Mouse (Mus musculus) C2C12 (cell line): ENCODE results near the gene Rnf166. TPM values are rescaled to one million over a fixed set of nuclear protein-coding genes. Genes with fewer than 3 reads are reported as not detected.

ENCODE experiments used
- H3K27me3 ChIP-seq: one replicate; pipeline ENCODE4 v1.6.1; 2011; ENCODE audit not compliant: control insufficient read depth, insufficient read depth, insufficient read length
- H3K36me3 ChIP-seq: one replicate; pipeline ENCODE4 v1.6.1; 2011; ENCODE audit not compliant: control insufficient read depth, insufficient read depth
- H3K4me3 ChIP-seq: one replicate; pipeline ENCODE4 v1.5.1; 2011; ENCODE audit warnings: mild to moderate bottlenecking, control low read depth; ENCODE audit not compliant: poor library complexity, insufficient read depth, severe bottlenecking
- H3K79me2 ChIP-seq: one replicate; pipeline ENCODE4 v1.6.1; 2011; ENCODE audit not compliant: control insufficient read depth, insufficient read depth
- H3K79me3 ChIP-seq: one replicate; pipeline ENCODE4 v1.6.1; 2011; ENCODE audit warnings: low read depth, control low read depth
- H3ac ChIP-seq: one replicate; pipeline ENCODE3; 2011; ENCODE audit warnings: low read depth; ENCODE audit not compliant: control insufficient read depth, insufficient read length
- CEBPB ChIP-seq: IDR thresholded peaks from one replicate; pipeline ENCODE4 v1.6.1; 2011; ENCODE audit warnings: low read depth, mild to moderate bottlenecking, control low read depth, moderate library complexity
- CTCF ChIP-seq: IDR thresholded peaks from one replicate; pipeline ENCODE4 v1.5.1; 2011; ENCODE audit not compliant: control insufficient read depth, insufficient read depth, insufficient read length
- FOSL1 ChIP-seq: IDR thresholded peaks from one replicate; pipeline ENCODE4 v1.8.0; 2011; ENCODE audit warnings: mild to moderate bottlenecking, low read length; ENCODE audit not compliant: poor library complexity, insufficient read depth, severe bottlenecking
- MAX ChIP-seq: IDR thresholded peaks from one replicate; pipeline ENCODE4 v1.6.1; 2011; ENCODE audit warnings: mild to moderate bottlenecking, control low read depth
- MYOD1 ChIP-seq: IDR thresholded peaks from one replicate; pipeline ENCODE4 v1.6.1; 2011; ENCODE audit warnings: low read depth; ENCODE audit not compliant: control insufficient read depth, insufficient read length
- MYOG ChIP-seq: IDR thresholded peaks from one replicate; pipeline ENCODE4 v1.6.1; 2011; ENCODE audit not compliant: control insufficient read depth, insufficient read length; ENCODE audit errors: extremely low read depth
- USF1 ChIP-seq: IDR thresholded peaks from one replicate; pipeline ENCODE4 v1.6.1; 2011; ENCODE audit warnings: low read depth, mild to moderate bottlenecking, control low read depth, moderate library complexity
- long read RNA-seq, 2 experiments: library from polyadenylated mRNA; unstranded; transcript quantifications; one replicate each; pipeline ENCODE4 v2.0.0; 2019 to 2020
- polyA plus RNA-seq: library from polyadenylated mRNA; unstranded; fragments of >200 nt; fragmentation: generic; extraction: Trizol; gene quantifications from one replicate; pipeline ENCODE4 v1.2.1, GENCODE M21; 2012; ENCODE audit warnings: missing spikeins

Gene Rnf166
- 22.7 TPM for polyA plus RNA-seq
- long read RNA-seq, experiment 1, transcript Rnf166-201 (6 exons, 1,783 nt), result major isoform, 34 of 45 reads
- long read RNA-seq, experiment 1, partial matches to known transcripts, result 1 of 45 reads
- long read RNA-seq, experiment 1, other reads (novel, unspliced or antisense), result 10 of 45 reads
- long read RNA-seq, experiment 2, transcript Rnf166-201 (6 exons, 1,783 nt), result major isoform, 27 of 32 reads
- long read RNA-seq, experiment 2, partial matches to known transcripts, result 4 of 32 reads
- long read RNA-seq, experiment 2, other reads (novel, unspliced or antisense), result 1 of 32 reads

DNA sequence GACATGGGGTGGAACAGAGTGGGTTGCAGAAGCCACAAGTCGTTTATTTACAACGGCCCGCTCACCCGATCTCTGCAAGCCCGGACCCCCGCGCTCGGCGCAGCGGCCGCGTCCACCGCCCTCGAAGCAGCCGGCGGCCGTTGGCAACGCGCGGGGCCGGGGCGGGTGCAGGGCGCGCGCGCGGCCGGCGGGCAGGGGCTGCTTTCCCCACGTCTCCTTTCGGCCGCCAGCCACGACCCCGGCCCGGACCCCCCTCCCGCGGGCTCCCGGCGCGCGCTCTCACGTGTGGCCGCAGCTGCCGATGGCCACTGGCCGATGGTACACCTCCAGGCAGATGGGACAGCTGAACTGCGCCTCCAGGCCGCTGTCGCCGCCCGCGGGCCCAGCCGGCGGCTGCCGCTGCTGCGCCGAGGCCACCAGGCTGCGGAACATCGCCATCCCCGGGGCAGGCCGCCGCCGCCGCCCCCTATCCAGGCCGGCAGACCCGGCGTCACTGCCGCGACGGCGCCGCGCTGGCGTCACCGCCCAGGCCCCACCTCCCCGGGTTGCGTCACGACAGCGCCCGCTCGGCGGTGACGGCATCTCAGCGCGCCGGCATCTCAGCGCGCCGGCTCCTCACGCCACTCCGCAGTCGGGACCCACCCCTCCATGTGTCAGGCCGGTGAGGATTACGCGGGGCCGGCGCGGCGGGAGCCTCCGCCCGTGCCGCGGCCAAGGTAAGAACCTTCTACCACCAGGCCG lies at the start of gene Rnf166, which contains the start of gene Ctu2:
Gene Rnf166 (minus strand): TSS at position 485 of the 741 bp plus-strand sequence.
Gene Ctu2 (plus strand): TSS at position 564 of the 741 bp plus-strand sequence.
- H3K79me3 ChIP-seq, result peaks cover 9% of the 10 kb centered on the region
- no peaks in the 10 kb centered on the region for H3K27me3 ChIP-seq
- peak within 1 kb of the TSS; percentile 100 for H3ac ChIP-seq
- H3K36me3 ChIP-seq, result peaks cover 25% of the 10 kb centered on the region
- H3K4me3 ChIP-seq, result peak within 1 kb of the TSS; percentile 93
- TF ChIP-seq CEBPB (peak; percentile 51), MYOD1 (no peak), MAX (peak; percentile 53), FOSL1 (no peak), USF1 (no peak), MYOG (no peak), CTCF (no peak)
- H3K79me2 ChIP-seq, result peaks cover 42% of the 10 kb centered on the region

- H3ac ChIP-seq, result no peak overlapping the region
- TF ChIP-seq FOSL1 (no peak), MAX (no peak), USF1 (no peak), CTCF (no peak), MYOD1 (no peak), MYOG (no peak), CEBPB (no peak)
- H3K79me3 ChIP-seq, result peaks cover 70% of the 10 kb centered on the region
- no peak overlapping the region for H3K4me3 ChIP-seq
- no peaks in the 10 kb centered on the region for H3K27me3 ChIP-seq
- H3K36me3 ChIP-seq, result peaks cover 3% of the 10 kb centered on the region
- peaks cover 100% of the 10 kb centered on the region for H3K79me2 ChIP-seq
These were observed 49.1 kb upstream of the Rnf166 start for GRCm38 (mm10) chr8:122525004-122525403.

- Histone ChIP-seq H3K79me2 (peaks cover 100% of the 10 kb centered on the region), H3K27me3 (no peaks in the 10 kb centered on the region), H3K36me3 (peaks cover 3% of the 10 kb centered on the region), H3K4me3 (no peak overlapping the region), H3ac (no peak overlapping the region), H3K79me3 (peaks cover 66% of the 10 kb centered on the region)
- no peak for TF ChIP-seq MYOG
- TF ChIP-seq CEBPB, result no peak
- no peak for TF ChIP-seq CTCF
- TF ChIP-seq FOSL1, result no peak
- TF ChIP-seq USF1, result no peak
- no peak for TF ChIP-seq MAX
- TF ChIP-seq MYOD1, result no peak
These were observed 48.6 kb upstream of the Rnf166 start for GRCm38 (mm10) chr8:122524506-122524905.

GRCm38 (mm10) chr8:122523652-122524360 lies 47.9 kb upstream of the Rnf166 start:
- peaks cover 3% of the 10 kb centered on the region for H3K36me3 ChIP-seq
- TF ChIP-seq MYOG (no peak), CEBPB (no peak), MAX (no peak), FOSL1 (no peak), CTCF (no peak), MYOD1 (no peak), USF1 (no peak)
- H3K27me3 ChIP-seq, result no peaks in the 10 kb centered on the region
- no peak overlapping the region for H3ac ChIP-seq
- peaks cover 99% of the 10 kb centered on the region for H3K79me2 ChIP-seq
- peaks cover 61% of the 10 kb centered on the region for H3K79me3 ChIP-seq
- no peak overlapping the region for H3K4me3 ChIP-seq

DNA sequence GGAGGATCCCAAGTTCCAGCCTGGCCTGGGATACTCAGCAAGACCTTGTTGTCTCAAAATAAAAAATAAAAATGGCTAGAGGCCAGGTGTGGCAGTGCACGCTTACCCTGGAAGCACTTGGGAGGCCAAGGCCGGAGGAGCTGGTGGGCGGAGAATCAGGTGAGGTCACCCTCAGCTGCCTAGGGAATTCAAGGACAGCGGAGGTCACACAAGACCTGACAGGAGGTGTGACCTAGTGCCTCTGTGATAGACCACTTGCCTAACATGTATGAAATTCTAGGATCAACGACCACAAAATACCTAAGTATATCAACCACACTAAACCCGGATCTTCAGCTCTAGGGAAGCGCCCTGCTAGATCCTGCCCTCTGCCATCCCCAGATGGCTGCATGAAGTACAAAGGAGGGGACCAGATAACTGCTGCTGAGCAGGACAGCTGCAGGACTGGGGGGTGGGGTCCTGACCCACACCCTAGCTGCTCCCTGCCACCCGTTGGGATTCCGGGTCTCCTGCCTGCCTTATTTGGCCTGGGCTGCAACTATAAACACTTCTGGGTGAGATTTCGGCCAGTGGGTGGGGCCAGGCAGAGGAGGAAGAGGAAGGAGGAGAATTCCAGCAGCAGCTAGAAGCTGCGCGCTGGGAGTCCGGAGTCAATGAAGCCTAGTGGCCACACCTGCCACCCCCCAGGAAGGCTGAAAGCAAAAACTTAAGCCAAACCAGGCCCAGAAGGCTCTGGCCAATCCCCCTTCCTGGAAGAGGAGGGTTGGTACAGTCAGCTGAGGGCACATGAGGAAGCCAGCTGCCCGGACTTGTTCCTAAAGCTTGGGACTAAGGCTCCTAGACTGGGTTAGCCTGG lies 47.2 kb upstream of the Rnf166 start:
- Histone ChIP-seq H3K36me3 (peaks cover 1% of the 10 kb centered on the region), H3K4me3 (no peak overlapping the region), H3K27me3 (no peaks in the 10 kb centered on the region), H3K79me3 (peaks cover 55% of the 10 kb centered on the region), H3K79me2 (peaks cover 99% of the 10 kb centered on the region), H3ac (no peak overlapping the region)
- TF ChIP-seq CTCF, result no peak
- peak; percentile 12 for TF ChIP-seq MYOD1
